Mouse (Mus musculus) kidney, adult 2 months (tissue): ENCODE data around the gene Vps13c. TPM values are rescaled to one million over a fixed set of nuclear protein-coding genes. Genes with fewer than 3 reads are reported as not detected.

Source experiments
- DNase-seq: peaks from one replicate; pipeline ENCODE4 v3.0.0; 2021
- H3K27ac ChIP-seq: fragments of 200-500 bp; 2 replicates; pipeline ENCODE4 v1.5.1; 2012; ENCODE audit warnings: low read depth, low read length, control low read depth, inconsistent platforms; ENCODE audit not compliant: insufficient read depth
- H3K27me3 ChIP-seq: fragments of 200-500 bp; replicated peaks from 2 replicates; pipeline ENCODE4 v1.6.1; 2012; ENCODE audit warnings: mild to moderate bottlenecking, moderate library complexity, low read length, inconsistent platforms; ENCODE audit not compliant: control insufficient read depth, insufficient read depth
- H3K36me3 ChIP-seq: fragments of 200-500 bp; 2 replicates; pipeline ENCODE4 v1.6.1; 2012; ENCODE audit warnings: mild to moderate bottlenecking, moderate library complexity, low read length, inconsistent platforms; ENCODE audit not compliant: control insufficient read depth, insufficient read depth
- H3K4me1 ChIP-seq: fragments of 200-500 bp; 2 replicates; pipeline ENCODE4 v1.6.1; 2011; ENCODE audit warnings: low read length; ENCODE audit not compliant: control insufficient read depth, insufficient read depth
- H3K4me3 ChIP-seq: fragments of 200-500 bp; 2 replicates; pipeline ENCODE4 v1.5.1; 2011; ENCODE audit warnings: mild to moderate bottlenecking, low read depth, low read length, control low read depth; ENCODE audit not compliant: insufficient read depth
- CTCF ChIP-seq: fragments of 200-500 bp; conservative IDR thresholded peaks from 2 replicates; pipeline ENCODE4 v1.5.1; 2011; ENCODE audit warnings: low read depth, mild to moderate bottlenecking, control low read depth, low read length, moderate library complexity, mixed read lengths; ENCODE audit not compliant: insufficient read depth, insufficient read length
- POLR2A ChIP-seq: fragments of 200-500 bp; IDR thresholded peaks from one replicate; pipeline ENCODE4 v1.6.1; 2011; ENCODE audit warnings: low read depth, low read length, control low read depth
- WGBS: fragments of 180-500 bp; shearing (Covaris S2); methylation state at CpG from one replicate; pipeline ENCODE4 v1.1.7; 2018; 5-methylcytosine and 5-hydroxymethylcytosine counted together
- polyA plus RNA-seq: library from polyadenylated mRNA; depleted of rRNA; stranded (reverse); fragments of >200 nt; gene quantifications from 2 replicates; pipeline ENCODE4 v1.2.3, GENCODE M21; 2012; rRNA removed

Gene Vps13c
- 4.4 and 5.0 TPM in 2 replicates for polyA plus RNA-seq

- H3K36me3 ChIP-seq = no peaks in the 10 kb centered on the region
- peak within 1 kb of the TSS; percentile 80 for H3K4me3 ChIP-seq
- DNase-seq = peak; percentile 84
- no peak for TF ChIP-seq POLR2A
- no peak for TF ChIP-seq CTCF
- peaks cover 8% of the 10 kb centered on the region for H3K4me1 ChIP-seq
- H3K27me3 ChIP-seq = no peaks in the 10 kb centered on the region
- H3K27ac ChIP-seq = peak within 1 kb of the TSS; percentile 53
- WGBS = under 1% methylated on average over 47 of the region's 53 CpGs
Measured at GRCm38 (mm10) chr9:67839981-67840859, at the start of gene Vps13c. Gene Vps13c, plus strand, starts transcription at chr9:67840396.

GRCm38 (mm10) chr9:67792405-67792804 is 47.8 kb upstream of the Vps13c start:
- Histone ChIP-seq H3K4me3 (no peak overlapping the region), H3K27ac (no peak overlapping the region), H3K36me3 (no peaks in the 10 kb centered on the region), H3K4me1 (no peaks in the 10 kb centered on the region), H3K27me3 (no peaks in the 10 kb centered on the region)
- no peak for DNase-seq
- no peak for TF ChIP-seq CTCF
- TF ChIP-seq POLR2A = no peak
- WGBS = 59% methylated on average over 5 of the region's 5 CpGs

GRCm38 (mm10) chr9:67793501-67793900 is 46.7 kb upstream of the Vps13c start:
- 61% methylated on average over 6 of the region's 6 CpGs for WGBS
- TF ChIP-seq CTCF = no peak
- TF ChIP-seq POLR2A = no peak
- no peak for DNase-seq
- Histone ChIP-seq H3K27me3 (no peaks in the 10 kb centered on the region), H3K36me3 (no peaks in the 10 kb centered on the region), H3K4me1 (no peaks in the 10 kb centered on the region), H3K27ac (no peak overlapping the region), H3K4me3 (no peak overlapping the region)

GRCm38 (mm10) chr9:67794216-67794615 is 46.0 kb upstream of the Vps13c start:
- Histone ChIP-seq H3K27ac (no peak overlapping the region), H3K27me3 (no peaks in the 10 kb centered on the region), H3K4me1 (no peaks in the 10 kb centered on the region), H3K36me3 (no peaks in the 10 kb centered on the region), H3K4me3 (no peak overlapping the region)
- DNase-seq = no peak
- 79% methylated on average over 1 of the region's 1 CpGs for WGBS
- TF ChIP-seq CTCF (no peak), POLR2A (no peak)

- H3K27me3 ChIP-seq = no peaks in the 10 kb centered on the region
- H3K27ac ChIP-seq = no peak overlapping the region
- TF ChIP-seq CTCF = no peak
- no peak for TF ChIP-seq POLR2A
- H3K4me3 ChIP-seq = no peak overlapping the region
- WGBS = 92% methylated on average over 4 of the region's 4 CpGs
- no peaks in the 10 kb centered on the region for H3K4me1 ChIP-seq
- H3K36me3 ChIP-seq = no peaks in the 10 kb centered on the region
- no peak for DNase-seq
Measured at GRCm38 (mm10) chr9:67794668-67795067, 45.5 kb upstream of the Vps13c start.

GRCm38 (mm10) chr9:67795205-67795675 is 45.0 kb upstream of the Vps13c start:
- no peaks in the 10 kb centered on the region for H3K36me3 ChIP-seq
- H3K4me1 ChIP-seq = no peaks in the 10 kb centered on the region
- WGBS = 72% methylated on average over 14 of the region's 14 CpGs
- TF ChIP-seq POLR2A (no peak), CTCF (no peak)
- no peak overlapping the region for H3K4me3 ChIP-seq
- DNase-seq = no peak
- H3K27me3 ChIP-seq = no peaks in the 10 kb centered on the region
- H3K27ac ChIP-seq = no peak overlapping the region

GRCm38 (mm10) chr9:67799078-67799819 is 40.9 kb upstream of the Vps13c start:
- Histone ChIP-seq H3K27ac (no peak overlapping the region), H3K27me3 (no peaks in the 10 kb centered on the region), H3K4me1 (no peaks in the 10 kb centered on the region), H3K4me3 (no peak overlapping the region), H3K36me3 (no peaks in the 10 kb centered on the region)
- TF ChIP-seq CTCF = no peak
- no peak for TF ChIP-seq POLR2A
- 33% methylated on average over 14 of the region's 14 CpGs for WGBS
- DNase-seq = no peak
